Mouse (Mus musculus): ENCODE data around the gene Gm14862. TPM values are rescaled to one million over a fixed set of nuclear protein-coding genes. Genes with fewer than 3 reads are reported as not detected.

Gene Gm14862
- polyA plus RNA-seq, 1 experiment from 2014 or later, result not detected

DNA sequence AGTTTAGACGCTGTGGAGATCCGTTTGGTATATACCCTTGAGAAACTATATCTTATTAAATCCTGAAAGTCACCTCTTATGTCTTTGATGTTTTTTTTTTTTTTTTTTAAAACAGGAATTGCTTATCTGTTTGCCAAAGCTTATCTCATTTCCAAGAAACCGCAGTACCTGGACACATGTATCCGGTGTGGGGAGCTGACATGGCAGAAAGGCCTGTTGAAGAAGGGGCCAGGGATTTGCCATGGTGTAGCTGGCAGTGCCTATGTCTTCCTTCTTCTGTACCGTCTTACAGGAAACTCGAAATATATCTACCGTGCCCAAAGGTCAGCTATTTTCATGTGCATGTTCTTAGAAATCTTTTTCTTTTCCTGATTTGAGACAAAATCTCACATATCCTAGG is 1.1 kb upstream of the Gm14862 start:
- WGBS, result 96% methylated on average over 7 of the region's 7 CpGs
- H3K36me3 ChIP-seq, result no peaks in the 10 kb centered on the region

DNA sequence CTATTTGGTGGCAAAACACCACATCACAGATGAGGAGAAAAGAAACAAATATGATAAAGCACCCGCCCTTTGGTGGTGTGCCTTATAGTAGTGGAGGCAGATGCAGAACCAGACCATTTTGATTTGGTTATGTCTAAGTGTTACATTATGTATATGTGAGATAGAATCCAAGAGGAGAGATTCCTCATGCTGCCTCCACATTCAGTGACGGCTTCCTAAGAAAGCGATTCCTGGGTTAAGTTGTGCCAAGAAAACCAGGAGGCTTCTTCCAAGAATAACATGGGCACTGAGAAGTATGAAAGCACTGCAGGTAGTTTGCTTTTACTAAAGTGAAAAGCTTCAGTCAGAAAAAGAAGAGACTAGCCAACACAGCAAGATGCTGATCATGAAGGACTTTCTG is 1.8 kb downstream of the Gm14862 start:
- no peak for DNase-seq (ENCODE audit: low spot score)
- 96% methylated on average over 3 of the region's 3 CpGs for WGBS
- H3K9me3 ChIP-seq (replicated peaks), result no peaks in the 10 kb centered on the region

More for the DNA sequence above, 1.1 kb upstream of the Gm14862 start:
- H3K4me1 ChIP-seq, result no peaks in the 10 kb centered on the region
- DNase-seq (ENCODE audit: low spot score), result no peak
- H3K27me3 ChIP-seq (ENCODE audit: low read depth, poor library complexity, severe bottlenecking), result no peaks in the 10 kb centered on the region
- no peaks in the 10 kb centered on the region for H3K9me3 ChIP-seq (replicated peaks)
- H3K27ac ChIP-seq, result no peak overlapping the region
- H3K4me3 ChIP-seq, result no peak overlapping the region

DNA sequence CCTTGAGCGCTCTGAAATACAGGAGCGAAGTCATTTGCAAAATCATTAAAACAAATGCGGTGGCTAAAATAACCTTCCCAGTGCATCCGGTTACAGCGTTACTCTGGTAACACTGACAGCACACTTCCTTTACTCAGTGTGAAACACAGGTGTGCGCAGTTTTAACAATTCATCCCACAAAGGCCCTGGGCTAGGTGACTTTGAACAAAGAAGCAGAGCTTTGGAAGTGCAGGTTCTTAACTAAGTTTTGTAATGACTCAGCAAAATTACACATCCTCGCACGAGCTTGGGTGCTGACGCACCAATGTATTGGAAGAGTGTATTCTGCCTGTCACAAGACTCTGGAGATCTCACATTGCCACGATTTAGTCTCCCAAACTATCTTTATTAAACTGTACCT is 2.7 kb downstream of the Gm14862 start:
- Histone ChIP-seq H3K36me3 (no peaks in the 10 kb centered on the region), H3K9me3 (replicated peaks) (no peaks in the 10 kb centered on the region), H3K4me1 (no peaks in the 10 kb centered on the region), H3K4me3 (no peak overlapping the region), H3K27me3 (ENCODE audit: low read depth, poor library complexity, severe bottlenecking) (no peaks in the 10 kb centered on the region), H3K27ac (no peak overlapping the region)
- WGBS, result 87% methylated on average over 10 of the region's 10 CpGs
- DNase-seq (ENCODE audit: low spot score), result no peak

More for the DNA sequence above, 1.8 kb downstream of the Gm14862 start:
- Histone ChIP-seq H3K36me3 (no peaks in the 10 kb centered on the region), H3K4me1 (no peaks in the 10 kb centered on the region), H3K27ac (no peak overlapping the region), H3K4me3 (no peak overlapping the region), H3K27me3 (ENCODE audit: low read depth, poor library complexity, severe bottlenecking) (no peaks in the 10 kb centered on the region)

DNA sequence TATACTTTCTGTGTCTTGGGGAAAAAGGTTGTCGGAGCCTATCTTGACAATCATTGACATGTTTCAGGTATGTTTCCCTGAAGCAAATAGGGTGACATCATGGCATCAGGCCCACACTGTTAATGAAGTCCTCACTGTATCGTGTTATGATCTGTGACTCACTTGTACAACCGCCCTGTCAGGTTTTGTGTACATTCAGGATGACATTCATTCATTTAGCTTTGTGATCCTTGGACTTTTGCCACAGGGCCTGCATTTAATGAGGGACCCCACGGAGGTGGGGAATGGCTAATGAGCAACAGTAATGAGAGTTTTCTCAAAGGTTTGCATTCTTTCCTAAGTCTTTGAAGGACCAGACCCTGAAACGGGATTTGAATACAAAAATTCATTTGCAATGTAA is 7.8 kb downstream of the Gm14862 start:
- H3K4me1 ChIP-seq, result no peaks in the 10 kb centered on the region
- no peak overlapping the region for H3K4me3 ChIP-seq
- H3K9me3 ChIP-seq (replicated peaks), result no peaks in the 10 kb centered on the region
- H3K27ac ChIP-seq, result no peak overlapping the region
- DNase-seq (ENCODE audit: low spot score), result no peak
- H3K36me3 ChIP-seq, result no peaks in the 10 kb centered on the region
- no peaks in the 10 kb centered on the region for H3K27me3 ChIP-seq (ENCODE audit: low read depth, poor library complexity, severe bottlenecking)
- WGBS, result 72% methylated on average over 5 of the region's 5 CpGs

DNA sequence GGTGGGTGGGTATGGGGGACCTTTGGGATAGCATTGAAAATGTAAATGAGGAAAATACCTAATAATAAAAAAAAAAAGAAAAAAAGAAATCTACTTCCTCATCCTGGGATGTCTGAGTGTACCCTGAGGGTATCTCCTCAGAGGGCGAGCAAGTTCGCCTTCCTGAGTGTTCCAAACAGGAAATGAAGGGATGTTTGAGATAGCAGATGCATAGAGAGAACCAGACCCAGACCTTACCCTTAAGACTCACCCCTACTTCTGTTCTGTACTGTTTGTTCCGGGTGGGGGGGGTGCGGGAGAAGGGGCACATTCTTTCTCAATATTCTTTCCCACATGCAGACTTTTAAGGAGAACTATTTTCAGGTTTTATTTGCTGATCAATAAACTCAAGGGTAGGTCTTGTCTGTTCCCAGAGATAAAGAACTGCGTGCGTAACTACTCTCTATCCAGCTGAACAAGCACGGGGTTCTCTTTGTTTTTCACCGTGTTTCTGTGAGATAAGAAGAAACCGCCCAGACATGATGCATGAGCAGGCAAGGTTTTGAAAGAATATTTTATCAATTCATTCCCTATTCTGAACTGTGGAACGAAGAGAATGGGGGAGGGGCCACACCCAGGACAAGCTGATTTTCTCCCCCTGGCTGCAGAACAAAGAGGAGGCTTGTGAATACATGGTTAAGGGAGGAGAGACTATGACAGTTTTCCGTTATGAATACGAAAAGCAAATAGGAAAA is 11.9 kb downstream of the Gm14862 start:
- Histone ChIP-seq H3K4me3 (no peak overlapping the region), H3K4me1 (no peaks in the 10 kb centered on the region), H3K36me3 (no peaks in the 10 kb centered on the region), H3K27ac (no peak overlapping the region), H3K9me3 (replicated peaks) (no peaks in the 10 kb centered on the region), H3K27me3 (ENCODE audit: low read depth, poor library complexity, severe bottlenecking) (no peaks in the 10 kb centered on the region)
- DNase-seq (ENCODE audit: low spot score), result no peak
- 86% methylated on average over 12 of the region's 12 CpGs for WGBS

DNA sequence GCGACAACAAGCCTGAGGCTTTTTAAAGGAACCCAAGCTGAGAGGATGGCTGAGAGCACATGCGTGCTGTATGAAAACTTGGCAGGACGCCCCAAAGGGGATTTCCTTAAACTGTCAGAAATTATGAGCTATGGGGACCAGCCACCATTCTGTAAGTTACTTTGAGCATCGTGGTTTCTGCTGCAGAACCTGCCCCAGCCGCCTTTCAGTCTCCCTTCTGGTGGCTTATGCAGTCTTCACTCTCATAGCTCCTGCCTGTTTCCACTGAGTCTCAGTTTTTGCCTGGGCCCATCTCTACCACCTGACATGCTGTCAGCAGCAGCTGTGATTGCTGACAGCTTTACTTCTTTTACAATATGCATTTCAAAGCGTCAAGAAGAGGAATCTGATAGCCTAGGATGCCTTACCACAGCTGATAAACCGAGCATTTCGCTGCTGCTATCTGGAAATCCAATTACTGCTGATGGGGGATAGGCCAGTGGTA is 13.3 kb downstream of the Gm14862 start:
- 81% methylated on average over 8 of the region's 8 CpGs for whole genome bisulfite sequencing
- DNase-seq (ENCODE audit: low spot score), result no peak
- H3K36me3 ChIP-seq, result no peaks in the 10 kb centered on the region
- no peaks in the 10 kb centered on the region for H3K4me1 ChIP-seq
- no peak overlapping the region for H3K27ac ChIP-seq
- H3K9me3 ChIP-seq (replicated peaks), result no peaks in the 10 kb centered on the region
- no peaks in the 10 kb centered on the region for H3K27me3 ChIP-seq (ENCODE audit: low read depth, poor library complexity, severe bottlenecking)
- no peak overlapping the region for H3K4me3 ChIP-seq

DNA sequence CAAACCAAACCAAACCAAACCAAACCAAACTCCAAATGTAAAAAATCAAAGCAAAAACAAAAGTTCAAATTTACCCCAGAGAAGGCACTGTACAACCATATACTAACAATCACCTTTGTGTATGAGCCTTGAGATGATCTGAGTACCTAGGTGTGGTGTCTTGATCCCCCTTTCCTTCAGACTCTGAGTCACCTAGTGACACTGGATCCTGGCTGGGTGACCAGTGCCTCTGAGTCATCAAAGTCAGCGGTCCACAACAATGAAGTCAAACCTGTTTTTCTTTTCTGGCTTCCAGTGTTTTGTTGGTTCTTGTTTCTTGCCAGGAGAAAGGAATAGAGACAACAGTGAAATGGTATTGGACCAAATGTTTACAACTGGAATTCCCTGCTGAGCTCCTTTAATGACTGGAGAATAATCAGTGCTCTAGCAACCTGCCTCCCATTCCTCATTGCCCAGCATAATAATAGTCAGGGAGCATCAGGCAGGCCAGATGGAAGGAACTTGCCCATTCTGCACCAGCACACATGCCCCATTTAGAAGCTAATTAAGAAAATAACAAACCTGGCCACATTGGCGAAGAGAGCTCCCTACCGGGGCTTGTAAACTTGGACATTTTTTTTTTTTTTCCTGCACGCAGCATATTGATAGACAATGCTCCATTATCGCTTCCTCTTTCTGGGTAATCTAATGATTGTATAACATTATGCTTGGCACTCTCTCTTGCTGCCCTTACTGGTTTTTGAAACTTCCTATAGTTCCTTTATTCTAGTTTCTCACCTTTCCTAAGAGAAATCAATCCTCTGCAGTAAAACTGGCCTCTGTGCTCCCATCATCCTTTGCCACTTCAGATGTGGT is 15.7 kb downstream of the Gm14862 start:
- no peaks in the 10 kb centered on the region for H3K9me3 ChIP-seq (replicated peaks)
- 86% methylated on average over 5 of the region's 5 CpGs for WGBS
- H3K27ac ChIP-seq, result no peak overlapping the region
- H3K4me3 ChIP-seq, result no peak overlapping the region
- no peak for DNase-seq (ENCODE audit: low spot score)
- no peaks in the 10 kb centered on the region for H3K4me1 ChIP-seq
- H3K36me3 ChIP-seq, result no peaks in the 10 kb centered on the region
- no peaks in the 10 kb centered on the region for H3K27me3 ChIP-seq (ENCODE audit: low read depth, poor library complexity, severe bottlenecking)

DNA sequence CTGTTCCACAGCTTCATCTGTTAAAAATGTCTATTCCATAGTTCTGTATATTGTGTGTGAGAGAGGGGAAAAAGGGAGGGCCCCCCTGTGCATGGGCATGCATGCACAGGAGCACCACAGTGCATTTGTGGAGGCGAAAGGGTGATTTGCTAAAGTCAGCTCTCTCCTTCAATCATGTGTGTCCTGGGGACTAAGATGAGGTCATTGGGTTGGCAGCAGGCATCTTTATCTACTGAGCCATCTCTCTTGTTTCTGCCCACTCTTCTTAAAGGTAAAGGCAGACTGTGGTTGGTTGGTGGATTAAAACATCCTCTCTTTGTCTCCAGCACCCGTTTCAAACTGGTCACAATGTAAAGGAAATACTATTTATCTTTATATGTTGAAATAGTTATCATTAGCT is 29.6 kb downstream of the Gm14862 start:
- Histone ChIP-seq H3K36me3 (no peaks in the 10 kb centered on the region), H3K27ac (no peak overlapping the region), H3K4me1 (no peaks in the 10 kb centered on the region), H3K4me3 (no peak overlapping the region), H3K27me3 (ENCODE audit: low read depth, poor library complexity, severe bottlenecking) (no peaks in the 10 kb centered on the region), H3K9me3 (replicated peaks) (no peaks in the 10 kb centered on the region)
- 81% methylated on average over 2 of the region's 2 CpGs for WGBS
- no peak for DNase-seq (ENCODE audit: low spot score)

DNA sequence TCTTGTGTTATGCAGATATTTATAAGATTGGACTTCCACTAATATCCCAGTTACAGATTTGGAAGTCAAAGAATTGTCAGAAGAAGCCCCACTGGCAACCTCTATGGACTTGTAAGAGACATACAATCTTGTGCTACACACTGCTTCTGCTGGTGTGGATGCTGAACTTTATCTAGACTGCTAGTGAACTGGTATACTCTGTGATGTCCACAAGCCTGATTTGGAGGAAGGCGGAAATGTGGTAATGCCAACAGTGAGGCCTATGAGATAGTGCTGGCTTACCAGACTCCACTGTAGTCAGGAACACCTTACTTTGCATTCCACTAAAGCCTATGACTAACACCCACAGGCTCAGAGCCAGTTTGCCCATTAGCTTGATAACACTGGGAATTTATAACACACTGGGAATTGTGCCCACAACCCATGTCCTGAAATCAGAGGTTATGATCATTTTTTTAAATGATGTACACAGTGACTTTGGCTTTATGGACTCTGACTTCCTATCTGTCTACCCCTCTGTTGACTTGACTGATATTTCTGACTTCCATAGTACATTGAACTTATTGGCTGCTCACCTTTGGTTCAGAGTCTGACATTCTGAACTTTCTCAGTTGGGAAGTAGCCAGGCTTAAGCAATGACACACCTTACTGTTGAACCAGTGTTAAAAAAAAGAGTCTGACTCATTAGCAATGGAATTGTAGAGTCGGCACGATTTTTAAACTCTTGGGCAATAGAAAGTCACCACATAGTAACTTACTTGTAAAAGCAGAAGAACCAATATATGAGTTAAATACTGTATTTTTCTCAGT is 34.1 kb downstream of the Gm14862 start:
- H3K27me3 ChIP-seq (ENCODE audit: low read depth, poor library complexity, severe bottlenecking), result no peaks in the 10 kb centered on the region
- no peak for DNase-seq (ENCODE audit: low spot score)
- no peaks in the 10 kb centered on the region for H3K36me3 ChIP-seq
- no peak overlapping the region for H3K27ac ChIP-seq
- 91% methylated on average over 3 of the region's 3 CpGs for WGBS
- H3K9me3 ChIP-seq (replicated peaks), result no peaks in the 10 kb centered on the region
- no peaks in the 10 kb centered on the region for H3K4me1 ChIP-seq
- H3K4me3 ChIP-seq, result no peak overlapping the region

DNA sequence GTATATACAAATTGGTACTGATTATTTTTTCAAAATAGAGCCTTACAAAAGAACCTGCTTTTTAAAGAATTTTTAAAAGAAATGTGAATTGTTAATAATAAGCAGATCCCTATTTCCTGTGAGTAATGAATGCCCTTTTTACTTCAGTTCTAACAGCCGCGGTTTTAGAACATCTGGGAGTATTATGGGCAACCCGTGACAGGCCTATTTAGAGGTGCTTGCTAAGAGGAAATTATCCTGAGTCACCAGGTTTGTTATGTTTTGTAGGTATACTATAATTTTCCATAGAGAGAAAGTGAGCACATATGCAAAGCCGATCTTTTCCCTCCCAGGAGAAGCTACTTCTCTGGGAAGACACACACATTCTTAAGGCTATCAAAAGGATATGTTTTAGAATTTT is 35.0 kb downstream of the Gm14862 start:
- DNase-seq (ENCODE audit: low spot score), result no peak
- 73% methylated on average over 4 of the region's 4 CpGs for WGBS
- H3K27ac ChIP-seq, result no peak overlapping the region

DNA sequence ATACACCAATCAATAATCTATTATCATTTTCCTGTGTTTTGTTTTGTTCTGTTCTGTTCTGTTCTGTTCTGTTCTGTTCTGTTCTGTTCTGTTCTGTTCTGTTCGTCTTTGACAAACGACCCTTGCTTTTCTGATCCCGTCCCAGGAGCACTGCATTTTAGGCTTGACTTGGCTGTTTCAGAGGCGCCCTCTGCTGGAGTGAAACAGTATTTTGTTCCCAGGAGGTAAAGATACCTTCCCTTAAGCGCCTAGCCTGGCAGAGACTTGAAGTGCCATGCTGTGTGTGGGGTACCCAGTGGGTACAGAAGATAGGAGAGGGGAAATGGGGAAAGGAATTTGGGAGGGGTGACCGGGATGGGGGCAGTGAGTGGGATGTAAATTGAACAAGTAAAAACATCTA is 35.5 kb downstream of the Gm14862 start:
- Histone ChIP-seq H3K9me3 (replicated peaks) (no peaks in the 10 kb centered on the region), H3K27me3 (ENCODE audit: low read depth, poor library complexity, severe bottlenecking) (no peaks in the 10 kb centered on the region), H3K27ac (no peak overlapping the region), H3K4me1 (no peaks in the 10 kb centered on the region), H3K36me3 (no peaks in the 10 kb centered on the region), H3K4me3 (no peak overlapping the region)
- DNase-seq (ENCODE audit: low spot score), result peak; percentile 44
- 43% methylated on average over 6 of the region's 6 CpGs for WGBS

More for the DNA sequence above, 35.0 kb downstream of the Gm14862 start:
- Histone ChIP-seq H3K4me3 (no peak overlapping the region), H3K9me3 (replicated peaks) (no peaks in the 10 kb centered on the region), H3K27me3 (ENCODE audit: low read depth, poor library complexity, severe bottlenecking) (no peaks in the 10 kb centered on the region), H3K36me3 (no peaks in the 10 kb centered on the region), H3K4me1 (no peaks in the 10 kb centered on the region)

DNA sequence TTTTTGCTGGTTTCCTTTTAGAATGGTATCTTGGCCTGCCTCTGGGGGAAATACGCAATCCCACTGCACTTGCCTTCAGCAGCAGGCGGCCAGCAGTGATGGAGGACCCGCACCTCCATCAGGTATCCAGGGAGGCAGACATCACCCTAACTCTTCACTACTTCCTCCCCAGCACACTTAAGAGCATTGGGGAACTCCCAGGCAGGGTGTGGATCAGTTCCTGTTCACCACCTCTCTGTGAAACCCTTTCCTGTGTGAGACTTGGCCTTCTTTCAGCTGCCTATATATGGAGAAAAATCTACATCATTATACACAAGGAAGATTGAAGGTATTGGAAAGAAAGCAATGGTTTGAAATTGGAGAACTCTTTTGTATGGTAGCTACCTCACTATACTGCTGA is 37.1 kb downstream of the Gm14862 start:
- no peaks in the 10 kb centered on the region for H3K9me3 ChIP-seq (replicated peaks)
- no peaks in the 10 kb centered on the region for H3K36me3 ChIP-seq
- DNase-seq (ENCODE audit: low spot score), result no peak
- no peaks in the 10 kb centered on the region for H3K4me1 ChIP-seq
- no peaks in the 10 kb centered on the region for H3K27me3 ChIP-seq (ENCODE audit: low read depth, poor library complexity, severe bottlenecking)
- H3K27ac ChIP-seq, result no peak overlapping the region
- no peak overlapping the region for H3K4me3 ChIP-seq
- 94% methylated on average over 3 of the region's 3 CpGs for WGBS

DNA sequence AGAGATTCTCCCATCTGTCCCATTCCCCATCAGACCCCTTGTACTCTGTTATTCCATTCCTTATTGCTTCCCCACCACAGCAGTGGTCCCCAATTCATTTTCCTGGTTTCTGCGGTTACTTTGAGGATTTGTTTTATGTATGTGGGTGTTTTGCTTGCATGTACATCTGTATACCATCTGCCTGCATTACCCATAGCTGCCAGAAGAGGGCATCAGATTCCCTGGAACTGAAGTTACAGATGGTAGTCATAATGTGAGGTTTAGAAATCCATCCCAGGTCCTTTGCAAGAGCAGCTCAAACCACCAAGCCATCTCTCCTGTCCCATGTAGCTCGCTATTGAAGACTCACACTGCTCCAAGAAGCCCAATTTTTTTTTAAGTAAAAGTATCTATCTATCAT is 40.5 kb downstream of the Gm14862 start:
- no peaks in the 10 kb centered on the region for H3K9me3 ChIP-seq (replicated peaks)
- no peak for DNase-seq (ENCODE audit: low spot score)
- H3K4me3 ChIP-seq, result no peak overlapping the region
- no peaks in the 10 kb centered on the region for H3K27me3 ChIP-seq (ENCODE audit: low read depth, poor library complexity, severe bottlenecking)
- H3K36me3 ChIP-seq, result no peaks in the 10 kb centered on the region
- H3K27ac ChIP-seq, result no peak overlapping the region
- 96% methylated on average over 2 of the region's 2 CpGs for WGBS
- no peaks in the 10 kb centered on the region for H3K4me1 ChIP-seq
